Mouse (Mus musculus) frontal cortex, postnatal 25 days (tissue): Measurements from ENCODE around the gene Gatad1.
A peak's percentile ranks its signal among the peaks of the same experiment; 100 is the strongest.
"Not testable (repeated sequence)": the region's sequence is repeated elsewhere in the genome, so short reads cannot be mapped to it uniquely, and the experiment has no call there.

Source experiments
- DNase-seq, 2 experiments: peaks; one replicate each; pipeline ENCODE4 v3.0.0; 2022; ENCODE audit warnings: low spot score in 2 of 2

The Gatad1 gene

GRCm38 (mm10) chr5:3657085-3657484, at the start of gene Gatad1:
Gene Gatad1, minus strand, starts transcription at chr5:3657185.
- DNase-seq = no peak

GRCm38 (mm10) chr5:3702180-3702579, 45.2 kb upstream of the Gatad1 start:
- DNase-seq = no peak

GRCm38 (mm10) chr5:3700025-3700424, 43.0 kb upstream of the Gatad1 start:
- no peak for DNase-seq

GRCm38 (mm10) chr5:3696031-3696430, 39.0 kb upstream of the Gatad1 start:
- no peak for DNase-seq

GRCm38 (mm10) chr5:3695191-3695590, 38.2 kb upstream of the Gatad1 start:
- DNase-seq = no peak

GRCm38 (mm10) chr5:3692956-3693355, 36.0 kb upstream of the Gatad1 start:
- DNase-seq = no peak

- no peak for DNase-seq
Observed at GRCm38 (mm10) chr5:3691283-3691682, 34.3 kb upstream of the Gatad1 start.

GRCm38 (mm10) chr5:3688298-3688697, 31.3 kb upstream of the Gatad1 start:
- no peak for DNase-seq

GRCm38 (mm10) chr5:3669938-3670554, 13.1 kb upstream of the Gatad1 start:
- no peak for DNase-seq

- no peak for DNase-seq
Observed at GRCm38 (mm10) chr5:3666585-3666984, 9.6 kb upstream of the Gatad1 start.

- DNase-seq = no peak
Observed at GRCm38 (mm10) chr5:3665225-3665624, 8.2 kb upstream of the Gatad1 start.

- no peak for DNase-seq
Observed at GRCm38 (mm10) chr5:3653801-3654200, 3.2 kb downstream of the Gatad1 start.

GRCm38 (mm10) chr5:3652903-3653575, 3.9 kb downstream of the Gatad1 start:
- not testable (repeated sequence) for DNase-seq

- no peak for DNase-seq
Observed at GRCm38 (mm10) chr5:3651621-3652020, 5.4 kb downstream of the Gatad1 start.

GRCm38 (mm10) chr5:3650881-3651280, 6.1 kb downstream of the Gatad1 start, which contains the start of gene Tmbim7:
Gene Tmbim7, plus strand, starts transcription at chr5:3651181.
- DNase-seq = no peak

GRCm38 (mm10) chr5:3648849-3649210, 8.2 kb downstream of the Gatad1 start:
- no peak for DNase-seq

GRCm38 (mm10) chr5:3648206-3648848, 8.7 kb downstream of the Gatad1 start:
- no peak for DNase-seq

GRCm38 (mm10) chr5:3647708-3648121, 9.3 kb downstream of the Gatad1 start:
- peak; percentile 57 to 70 for DNase-seq

GRCm38 (mm10) chr5:3646991-3647707, 9.8 kb downstream of the Gatad1 start:
- DNase-seq = peak; percentile 21 to 35

- no peak for DNase-seq
Observed at GRCm38 (mm10) chr5:3646539-3646938, 10.4 kb downstream of the Gatad1 start.

GRCm38 (mm10) chr5:3645326-3645725, 11.7 kb downstream of the Gatad1 start:
- DNase-seq = no peak

- no peak for DNase-seq
Observed at GRCm38 (mm10) chr5:3644621-3645020, 12.4 kb downstream of the Gatad1 start.
